Mouse (Mus musculus): ENCODE measurements around the gene Cbx5.
"Not testable (repeated sequence)": the region's sequence is repeated elsewhere in the genome, so short reads cannot be mapped to it uniquely, and the experiment has no call there.

Gene Cbx5

GRCm38 (mm10) chr15:103239685-103240159, at the start of gene Cbx5:
TSS of gene Cbx5 (minus strand) at chr15:103239816.
- peak; percentile 97 for DNase-seq (ENCODE audit: low read depth, low spot score)

GRCm38 (mm10) chr15:103285778-103286417, 46.3 kb upstream of the Cbx5 start:
- no peak for DNase-seq (ENCODE audit: low read depth, low spot score)

- no peak for DNase-seq (ENCODE audit: low read depth, low spot score)
Measured at GRCm38 (mm10) chr15:103284647-103285046, 45.0 kb upstream of the Cbx5 start.

- peak; percentile 69 for DNase-seq (ENCODE audit: low read depth, low spot score)
Measured at GRCm38 (mm10) chr15:103284066-103284465, 44.5 kb upstream of the Cbx5 start.

- DNase-seq (ENCODE audit: low read depth, low spot score) = no peak
Measured at GRCm38 (mm10) chr15:103281465-103282205, 42.0 kb upstream of the Cbx5 start.

- peak; percentile 56 for DNase-seq (ENCODE audit: low read depth, low spot score)
Measured at GRCm38 (mm10) chr15:103280817-103281464, 41.3 kb upstream of the Cbx5 start.

- DNase-seq (ENCODE audit: low read depth, low spot score) = no peak
Measured at GRCm38 (mm10) chr15:103279750-103280149, 40.1 kb upstream of the Cbx5 start.

GRCm38 (mm10) chr15:103277949-103278348, 38.3 kb upstream of the Cbx5 start:
- no peak for DNase-seq (ENCODE audit: low read depth, low spot score)

- not testable (repeated sequence) for DNase-seq (ENCODE audit: low read depth, low spot score)
Measured at GRCm38 (mm10) chr15:103275943-103276342, 36.3 kb upstream of the Cbx5 start.

GRCm38 (mm10) chr15:103272419-103273279, 33.0 kb upstream of the Cbx5 start, which contains the start of gene Copz1:
TSS of gene Copz1 (plus strand) at chr15:103272714.
- peak; percentile 99 for DNase-seq (ENCODE audit: low read depth, low spot score)

- DNase-seq (ENCODE audit: low read depth, low spot score) = no peak
Measured at GRCm38 (mm10) chr15:103268903-103269302, 29.3 kb upstream of the Cbx5 start.

GRCm38 (mm10) chr15:103264794-103265193, 25.2 kb upstream of the Cbx5 start:
- DNase-seq (ENCODE audit: low read depth, low spot score) = no peak

GRCm38 (mm10) chr15:103259989-103260388, 20.4 kb upstream of the Cbx5 start:
- DNase-seq (ENCODE audit: low read depth, low spot score) = no peak

GRCm38 (mm10) chr15:103259162-103259561, 19.5 kb upstream of the Cbx5 start:
- DNase-seq (ENCODE audit: low read depth, low spot score) = no peak

- DNase-seq (ENCODE audit: low read depth, low spot score) = no peak
Measured at GRCm38 (mm10) chr15:103257790-103258728, 18.4 kb upstream of the Cbx5 start, which contains the start of gene Nfe2. TSS of gene Nfe2 (minus strand) at chr15:103258403.

GRCm38 (mm10) chr15:103256210-103256986, 16.8 kb upstream of the Cbx5 start:
- no peak for DNase-seq (ENCODE audit: low read depth, low spot score)

GRCm38 (mm10) chr15:103255169-103255568, 15.6 kb upstream of the Cbx5 start:
- DNase-seq (ENCODE audit: low read depth, low spot score) = no peak

GRCm38 (mm10) chr15:103253352-103253751, 13.7 kb upstream of the Cbx5 start:
- DNase-seq (ENCODE audit: low read depth, low spot score) = no peak

- no peak for DNase-seq (ENCODE audit: low read depth, low spot score)
Measured at GRCm38 (mm10) chr15:103252660-103253059, 13.0 kb upstream of the Cbx5 start.

All from forelimb bud, embryonic 11.5 days (tissue).